Mouse (Mus musculus): Measurements from ENCODE around the gene Obox6.

Obox6 gene

GRCm38 (mm10) chr7:15839578-15839977 is at the start of gene Obox6:
Gene Obox6, minus strand, starts transcription at chr7:15839678.
- DNase-seq (ENCODE audit: low spot score) = no peak

GRCm38 (mm10) chr7:15884127-15884526 is 44.6 kb upstream of the Obox6 start:
- DNase-seq (ENCODE audit: low spot score) = no peak

GRCm38 (mm10) chr7:15882317-15882716 is 42.8 kb upstream of the Obox6 start, which contains the start of gene Crxos:
Gene Crxos, plus strand, starts transcription at chr7:15882617.
- DNase-seq (ENCODE audit: low spot score) = no peak

- no peak for DNase-seq (ENCODE audit: low spot score)
These were observed 42.4 kb upstream of the Obox6 start for GRCm38 (mm10) chr7:15881831-15882230.

- peak; percentile 34 for DNase-seq (ENCODE audit: low spot score)
These were observed 41.9 kb upstream of the Obox6 start for GRCm38 (mm10) chr7:15881388-15881787.

GRCm38 (mm10) chr7:15879756-15880155 is 40.3 kb upstream of the Obox6 start, which contains the start of gene Crx:
Gene Crx, minus strand, starts transcription at chr7:15879968.
- DNase-seq (ENCODE audit: low spot score) = no peak

- no peak for DNase-seq (ENCODE audit: low spot score)
These were observed 24.6 kb upstream of the Obox6 start for GRCm38 (mm10) chr7:15864104-15864503.

GRCm38 (mm10) chr7:15859657-15860056 is 20.2 kb upstream of the Obox6 start:
- no peak for DNase-seq (ENCODE audit: low spot score)
